Mouse (Mus musculus) cerebellum, adult 18-20 months (tissue): Measurements from ENCODE around the gene Hsf5.

Experiments used
- DNase-seq, 2 experiments: peaks; one replicate each; pipeline ENCODE4 v3.0.0; 2021

Gene Hsf5

DNA sequence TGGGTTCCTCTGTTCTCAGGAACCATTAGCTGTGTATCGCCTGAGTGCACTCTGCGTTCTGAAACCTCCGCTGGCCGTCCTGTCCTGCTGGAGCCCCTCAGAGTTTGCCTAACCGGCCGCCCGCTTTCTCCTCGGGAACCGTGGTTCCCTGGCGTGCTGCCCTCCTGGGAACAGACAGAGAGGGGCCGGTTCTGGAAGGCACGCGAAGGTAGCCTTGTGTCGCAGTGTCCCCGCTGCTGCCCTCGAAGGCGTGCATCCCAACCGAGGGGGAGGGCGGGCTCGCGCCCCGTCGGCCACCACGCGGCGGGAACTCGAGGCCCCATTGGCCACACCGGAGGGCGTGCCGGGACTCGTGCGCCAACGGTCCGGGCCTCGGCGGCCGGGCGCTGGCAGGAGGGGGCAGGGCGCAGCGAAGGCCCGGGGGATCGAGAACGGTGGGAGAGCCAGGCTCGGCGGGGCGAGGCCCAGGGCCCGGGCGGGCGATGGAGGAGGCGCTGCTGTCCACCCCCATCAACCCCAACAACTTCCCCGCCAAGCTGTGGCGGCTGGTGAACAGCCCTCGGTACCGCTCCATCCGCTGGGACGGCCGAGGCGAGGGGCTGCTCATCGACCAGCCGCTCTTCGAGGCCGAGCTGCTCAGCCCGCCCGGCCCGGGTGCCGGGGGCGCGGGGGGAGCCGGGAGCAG lies at the start of gene Hsf5:
Hsf5 (plus strand) TSS at position 375 of the 685 bp plus-strand sequence.
- no peak for DNase-seq

- DNase-seq = no peak
Observed at GRCm38 (mm10) chr11:87568255-87568953, 48.6 kb upstream of the Hsf5 start, which contains the start of gene Sept4. TSS of gene Sept4 (plus strand) at chr11:87568903.

DNA sequence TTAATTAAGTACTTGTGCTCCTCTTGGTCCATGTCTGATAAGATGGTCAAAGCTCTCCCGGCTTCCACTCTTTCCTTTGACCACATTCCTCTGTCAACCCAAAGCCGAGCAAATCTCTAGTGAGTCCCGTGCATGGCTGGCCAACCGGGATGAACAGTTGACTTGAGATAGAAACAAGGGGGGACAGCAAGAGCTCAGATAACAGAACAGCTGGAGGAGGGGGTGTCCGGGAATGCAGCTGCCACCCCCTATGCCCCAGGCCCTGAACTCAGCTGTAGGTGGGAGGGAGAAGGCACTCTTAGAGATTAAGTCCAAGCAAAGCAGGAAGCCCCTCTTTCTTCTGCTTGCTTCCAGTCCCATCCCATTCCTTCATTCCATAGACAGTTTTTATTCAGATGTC lies 46.2 kb upstream of the Hsf5 start:
- DNase-seq = no peak

DNA sequence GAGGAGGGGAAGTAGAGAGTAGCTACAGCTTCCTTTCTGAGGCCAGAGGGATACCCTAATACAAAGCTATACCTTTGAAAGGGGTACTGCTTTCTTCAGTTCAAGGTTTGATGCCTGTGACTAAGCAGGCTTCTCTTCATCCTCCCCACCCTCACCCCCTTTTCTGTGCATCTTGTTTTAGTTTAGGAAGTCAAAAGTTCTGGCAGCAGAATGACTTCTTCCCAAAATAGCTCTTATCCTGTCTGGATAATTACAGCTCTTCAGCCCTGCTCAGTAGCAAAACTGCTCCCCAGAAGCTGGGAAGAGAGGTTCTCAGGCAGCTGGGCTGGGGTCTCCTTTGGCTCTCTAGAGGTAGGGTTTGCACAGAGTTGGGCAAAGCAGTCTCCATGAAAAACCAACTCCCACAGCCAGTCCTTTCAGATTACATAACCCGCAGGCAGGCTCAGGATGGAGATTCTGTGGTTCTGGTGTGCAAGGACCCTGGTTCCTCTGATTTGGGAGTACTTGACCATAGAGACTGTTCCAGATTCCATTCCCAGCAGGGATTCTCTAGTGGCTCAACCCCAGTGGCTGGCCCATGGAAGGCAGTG lies 45.5 kb upstream of the Hsf5 start:
- DNase-seq = no peak

DNA sequence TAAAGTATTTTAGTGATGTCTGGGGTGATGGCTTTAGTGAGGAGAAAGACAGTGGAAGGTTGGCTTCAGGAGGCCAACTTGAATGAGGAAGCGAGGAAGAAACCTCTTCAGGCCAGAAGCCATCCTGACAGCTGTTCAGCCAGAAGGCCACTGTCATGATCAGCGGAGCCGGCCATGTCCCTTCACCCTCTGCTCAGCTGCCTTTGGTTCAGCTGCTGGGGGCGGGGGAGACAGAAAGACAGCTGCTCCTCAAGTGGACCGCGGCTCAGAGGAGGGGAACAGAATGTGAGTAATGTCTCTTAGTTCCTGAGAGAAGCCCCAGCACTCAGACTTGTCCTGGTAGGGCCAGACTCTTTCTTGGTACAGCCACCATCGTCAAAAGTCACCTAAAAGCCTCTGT lies 43.2 kb upstream of the Hsf5 start:
- DNase-seq = no peak

DNA sequence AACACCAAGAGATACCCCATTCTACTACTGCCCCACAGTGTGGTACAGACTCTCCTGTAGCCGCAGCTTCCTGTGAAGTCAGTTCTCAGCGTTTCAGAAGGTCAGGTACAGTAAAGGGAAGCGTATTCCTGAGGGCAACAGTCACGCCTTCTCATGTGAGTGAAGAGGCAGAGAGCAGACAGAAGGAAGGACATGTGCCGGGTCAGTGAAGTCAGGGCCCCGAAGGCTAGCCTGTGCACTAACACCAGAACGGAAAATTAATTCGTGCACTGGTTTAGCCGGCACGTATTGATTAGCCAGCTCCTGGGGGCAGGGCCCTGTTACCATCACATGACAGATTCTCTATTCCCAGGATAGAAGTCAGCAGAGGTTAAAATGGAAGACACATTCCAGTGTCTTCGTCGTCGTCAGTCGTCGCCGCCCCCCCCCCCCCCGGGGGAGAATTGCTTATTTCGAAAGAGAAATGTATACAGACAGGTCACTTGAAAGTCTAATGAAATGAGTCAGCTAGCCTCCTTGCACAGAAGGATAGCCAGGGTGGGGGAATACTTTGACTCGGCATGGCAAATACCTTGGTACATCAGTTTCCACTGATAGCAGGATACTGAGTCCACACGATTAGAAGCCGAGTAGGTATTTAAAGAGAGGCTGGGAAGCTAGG lies 42.3 kb upstream of the Hsf5 start:
- no peak for DNase-seq

DNA sequence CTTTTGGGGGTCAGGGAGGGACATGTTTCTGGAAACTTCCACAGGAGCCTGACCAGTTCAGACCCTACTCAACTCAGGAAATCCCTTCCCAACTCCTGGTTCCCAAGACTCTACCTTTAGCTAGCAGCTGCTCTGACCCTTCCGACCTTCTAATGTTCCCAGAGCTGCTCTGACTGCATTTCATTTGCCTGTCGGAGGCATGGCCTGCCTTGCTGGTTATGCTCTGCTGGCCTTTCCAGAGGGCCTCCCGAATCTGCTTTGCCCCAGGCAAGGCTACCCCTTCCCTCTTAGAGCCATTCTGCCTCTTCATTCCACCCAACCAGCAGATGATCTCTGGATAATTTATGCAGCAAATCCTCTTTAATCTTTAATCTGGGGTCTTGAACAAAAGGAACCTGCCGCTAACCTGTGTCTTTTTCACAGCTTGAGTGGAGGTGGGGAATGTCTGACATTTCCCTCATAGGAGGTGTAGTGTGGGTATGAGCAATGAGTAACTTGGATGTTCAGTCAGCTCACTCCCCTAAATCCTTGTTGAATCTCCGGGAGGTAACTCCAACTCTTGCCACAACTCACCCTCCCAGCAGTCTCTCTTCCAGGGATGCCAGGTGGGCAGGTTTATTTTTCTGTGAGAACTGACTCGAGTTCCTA lies 39.2 kb upstream of the Hsf5 start:
- DNase-seq = peak; percentile 18 to 40

- peak; percentile 88 to 89 for DNase-seq
Observed at GRCm38 (mm10) chr11:87578249-87578962, 38.6 kb upstream of the Hsf5 start.

GRCm38 (mm10) chr11:87578963-87579601 lies 37.9 kb upstream of the Hsf5 start:
- peak; percentile 67 to 73 for DNase-seq

DNA sequence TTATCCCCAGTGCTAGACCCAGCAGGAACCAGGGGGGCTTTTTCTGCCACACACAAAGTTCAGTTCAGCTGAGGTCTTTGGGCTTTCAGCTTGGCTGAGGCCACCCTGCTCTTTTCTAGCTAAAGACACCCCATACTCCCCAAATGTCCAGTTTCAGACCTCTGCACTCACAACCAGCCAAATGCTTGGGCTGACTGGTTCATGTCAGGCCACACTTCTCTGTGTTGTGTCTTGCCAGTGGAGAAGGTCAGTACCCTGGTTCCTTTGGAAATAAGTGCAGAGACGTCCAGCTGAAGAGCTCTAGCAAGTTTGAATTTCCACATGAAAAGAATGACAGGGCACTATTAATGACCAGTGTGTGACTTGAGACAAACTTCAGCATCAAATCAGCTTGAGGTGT lies 37.3 kb upstream of the Hsf5 start:
- DNase-seq = no peak

DNA sequence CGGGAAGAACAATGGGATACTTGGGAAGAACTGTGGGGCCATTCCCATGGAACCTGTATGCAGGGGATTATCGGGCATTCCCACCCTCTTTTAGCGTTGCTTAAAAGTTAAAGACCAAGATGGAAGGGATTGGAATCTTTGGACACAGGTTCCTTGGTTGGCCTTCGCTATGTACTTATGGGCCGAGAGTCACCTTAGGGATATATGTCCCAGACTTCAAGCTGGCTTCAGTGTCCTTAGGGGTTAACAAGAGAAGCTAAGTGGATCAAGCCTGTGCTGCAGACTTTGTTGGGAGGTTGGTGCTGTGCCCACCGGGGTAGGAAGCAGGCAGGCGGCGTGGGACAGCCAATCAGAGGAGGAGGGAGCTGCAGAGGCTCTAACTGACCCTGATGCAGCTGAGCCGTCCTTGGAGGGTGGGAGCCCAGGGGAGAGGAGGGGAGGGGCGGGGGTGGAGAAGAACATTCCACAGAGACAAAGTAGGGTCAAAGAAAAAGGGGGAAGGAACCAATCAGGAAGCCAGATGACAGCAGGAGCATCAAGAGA lies 36.4 kb upstream of the Hsf5 start:
- DNase-seq = peak in 1 of 2 experiments; percentile 39

DNA sequence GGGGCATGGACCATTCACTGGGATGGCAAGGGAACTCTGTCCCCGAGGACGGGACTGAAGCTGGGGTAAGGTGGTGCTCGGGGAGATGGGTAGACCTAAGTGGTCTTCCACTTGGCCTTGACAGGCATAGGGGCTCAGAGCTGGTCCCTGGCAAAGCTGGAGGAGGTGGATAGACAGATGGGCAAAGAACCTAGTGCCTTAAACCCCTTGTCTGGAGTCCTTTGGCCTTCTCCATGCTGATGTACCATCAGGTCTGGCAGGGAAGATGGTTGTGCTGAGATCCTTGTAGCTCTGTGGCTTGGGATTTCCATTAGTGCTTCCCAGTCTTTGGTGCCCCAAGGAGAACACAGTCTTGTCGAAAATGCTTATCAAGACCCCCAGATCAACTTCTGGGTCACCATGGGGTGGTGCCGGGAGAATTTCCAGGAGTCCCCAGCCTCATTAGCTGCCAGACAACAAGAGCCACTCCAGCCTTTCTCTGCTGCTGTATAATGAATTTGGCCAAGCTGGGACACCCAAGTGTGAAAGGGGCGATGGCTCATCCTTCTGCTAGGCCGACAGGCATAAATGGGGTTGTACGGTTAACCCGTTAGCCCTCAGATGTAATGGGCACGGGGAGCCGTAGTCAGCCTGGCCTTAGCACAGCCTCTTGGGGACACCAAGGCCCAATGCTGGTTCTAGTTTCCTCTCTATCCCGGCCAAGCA lies 35.7 kb upstream of the Hsf5 start:
- no peak for DNase-seq

GRCm38 (mm10) chr11:87581933-87582710 lies 34.8 kb upstream of the Hsf5 start:
- peak; percentile 49 to 59 for DNase-seq

DNA sequence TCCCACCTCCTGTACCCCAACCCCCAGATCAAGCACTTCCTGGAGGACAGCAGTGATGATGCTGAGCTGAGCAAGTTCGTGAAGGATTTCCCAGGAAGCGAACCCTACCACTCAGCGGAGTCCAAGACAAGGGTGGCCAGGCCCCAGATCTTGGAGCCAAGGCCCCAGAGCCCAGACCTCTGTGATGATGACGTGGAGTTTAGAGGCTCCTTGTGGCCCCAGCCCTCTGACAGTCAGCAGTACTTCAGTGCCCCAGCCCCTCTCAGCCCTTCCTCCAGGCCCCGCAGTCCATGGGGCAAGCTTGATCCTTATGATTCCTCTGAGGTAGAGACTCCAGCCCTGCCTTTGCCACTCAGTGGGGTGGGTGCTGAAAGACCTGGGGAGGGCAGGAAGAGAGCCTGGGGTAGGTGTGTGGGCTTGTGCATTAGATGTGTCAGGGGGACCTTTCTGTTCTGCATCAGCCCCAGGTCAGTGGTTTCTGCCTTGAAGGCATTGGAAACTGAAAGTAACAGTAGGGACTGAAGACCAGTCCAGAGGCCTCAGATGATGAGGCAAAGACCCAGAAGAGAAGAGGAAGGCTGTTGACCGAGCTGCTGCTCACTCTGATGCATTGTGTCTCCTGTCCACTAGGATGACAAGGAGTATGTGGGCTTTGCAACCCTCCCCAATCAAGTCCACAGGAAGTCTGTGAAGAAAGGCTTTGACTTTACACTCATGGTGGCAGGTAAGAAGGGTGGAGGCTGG lies 33.5 kb upstream of the Hsf5 start:
- DNase-seq = no peak

DNA sequence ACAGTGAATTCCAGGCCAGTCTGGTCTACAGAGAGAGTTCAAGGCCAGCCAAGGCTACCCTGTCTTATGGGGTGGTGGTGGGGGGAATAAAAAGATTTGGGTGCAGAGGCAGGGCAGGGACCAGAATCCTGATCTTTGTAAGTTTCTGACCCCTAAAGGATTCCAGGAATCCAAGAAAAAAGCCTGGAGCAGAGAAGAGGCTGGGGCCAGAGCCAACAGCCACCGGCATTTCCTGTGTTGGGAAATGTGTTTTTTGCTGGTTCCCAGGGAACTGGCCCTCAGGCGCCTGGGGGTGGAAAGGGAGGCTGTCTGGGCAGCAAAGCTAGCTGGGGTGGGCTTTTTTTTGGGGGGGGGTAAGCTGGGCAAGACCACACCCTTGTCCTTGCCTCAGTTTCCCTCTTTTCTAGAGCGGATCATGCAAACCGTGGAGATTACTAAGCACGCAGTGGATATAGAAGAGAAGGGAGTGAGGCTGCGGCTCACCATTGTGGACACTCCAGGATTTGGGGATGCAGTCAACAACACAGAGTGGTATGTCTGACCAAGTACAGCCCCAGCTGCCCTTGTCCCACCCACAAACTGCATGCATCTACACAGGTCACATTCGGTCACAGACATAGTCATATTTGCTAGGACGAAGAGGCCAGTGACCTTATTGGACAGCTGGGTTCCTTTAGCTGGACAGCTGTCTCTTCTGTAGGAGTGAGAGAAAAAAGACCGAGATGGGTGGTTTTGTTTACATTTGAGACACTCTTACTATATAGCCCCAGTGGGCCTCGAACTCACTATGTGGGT lies 32.1 kb upstream of the Hsf5 start:
- DNase-seq = no peak

- DNase-seq = no peak
Observed at GRCm38 (mm10) chr11:87587211-87587874, 29.6 kb upstream of the Hsf5 start.

GRCm38 (mm10) chr11:87589605-87590004 lies 27.4 kb upstream of the Hsf5 start:
- no peak for DNase-seq
